Mouse (Mus musculus) left cerebral cortex, postnatal 14 days (tissue): ENCODE data around the gene Ccdc170. TPM values are rescaled to one million over a fixed set of nuclear protein-coding genes. Genes with fewer than 3 reads are reported as not detected.
A peak's percentile ranks its signal among the peaks of the same experiment; 100 is the strongest.
"Not testable (repeated sequence)": the region's sequence is repeated elsewhere in the genome, so short reads cannot be mapped to it uniquely, and the experiment has no call there.

Source experiments
- DNase-seq, 2 experiments: peaks; one replicate each; pipeline ENCODE4 v3.0.0; 2021 to 2022; ENCODE audit warnings: low spot score in 2 of 2, mixed read lengths in 1 of 2
- intact Hi-C: fragments of 180-260 bp; cut with DNase I; formaldehyde crosslinking; loops from one replicate; pipeline ENCODE4 v1.15.1; 2025
- total RNA-seq, 2 experiments: library from RNA; stranded (reverse); gene quantifications; 2 replicates each; pipeline ENCODE4 v1.2.3; 2021

Gene Ccdc170
- total RNA-seq, 2 experiments from 2014 or later, result 0.13 to 0.21 TPM

DNA sequence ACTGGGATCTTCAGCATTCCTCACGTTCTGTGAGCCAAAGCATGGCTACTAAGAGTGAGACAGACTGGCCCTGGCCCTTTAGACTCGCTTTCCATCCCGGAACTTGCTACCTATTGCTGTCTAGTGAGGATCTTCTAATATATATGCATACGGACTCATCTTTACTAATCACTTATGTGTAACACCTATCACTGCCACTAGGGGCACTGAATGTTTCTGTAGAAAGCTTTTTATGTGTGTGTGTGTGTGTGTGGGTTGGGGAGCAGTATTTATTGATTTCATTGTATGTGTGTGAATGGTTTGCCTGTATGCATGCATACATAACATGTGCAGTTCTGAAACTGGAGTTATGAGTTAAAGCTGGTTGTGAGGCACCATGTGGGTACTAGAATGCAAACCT is 111.5 kb downstream of the Ccdc170 start:
- peak; percentile 6 to 27 for DNase-seq
- intact Hi-C loops, result no loop called here

DNA sequence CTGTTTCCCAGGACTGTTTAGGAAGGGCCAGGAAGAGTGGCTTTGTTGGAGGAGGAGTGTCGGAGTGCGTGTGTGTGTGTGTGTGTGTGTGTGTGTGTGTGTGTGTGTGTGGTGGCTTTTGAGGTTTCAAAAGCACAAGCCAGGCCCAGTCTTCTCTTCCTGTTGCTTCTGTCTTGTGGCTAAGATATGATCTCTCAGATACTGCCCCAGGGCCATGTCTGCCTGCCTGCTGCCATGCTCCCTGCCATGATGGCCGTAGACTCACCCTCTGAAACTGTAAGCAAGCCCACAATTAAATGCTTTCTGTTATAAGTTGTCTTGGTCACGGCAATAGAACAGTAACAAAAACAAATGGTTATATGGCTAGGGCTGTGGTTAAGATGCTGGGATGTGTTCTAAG is 114.9 kb downstream of the Ccdc170 start:
- intact Hi-C loops, result no loop called here
- DNase-seq, result no peak

DNA sequence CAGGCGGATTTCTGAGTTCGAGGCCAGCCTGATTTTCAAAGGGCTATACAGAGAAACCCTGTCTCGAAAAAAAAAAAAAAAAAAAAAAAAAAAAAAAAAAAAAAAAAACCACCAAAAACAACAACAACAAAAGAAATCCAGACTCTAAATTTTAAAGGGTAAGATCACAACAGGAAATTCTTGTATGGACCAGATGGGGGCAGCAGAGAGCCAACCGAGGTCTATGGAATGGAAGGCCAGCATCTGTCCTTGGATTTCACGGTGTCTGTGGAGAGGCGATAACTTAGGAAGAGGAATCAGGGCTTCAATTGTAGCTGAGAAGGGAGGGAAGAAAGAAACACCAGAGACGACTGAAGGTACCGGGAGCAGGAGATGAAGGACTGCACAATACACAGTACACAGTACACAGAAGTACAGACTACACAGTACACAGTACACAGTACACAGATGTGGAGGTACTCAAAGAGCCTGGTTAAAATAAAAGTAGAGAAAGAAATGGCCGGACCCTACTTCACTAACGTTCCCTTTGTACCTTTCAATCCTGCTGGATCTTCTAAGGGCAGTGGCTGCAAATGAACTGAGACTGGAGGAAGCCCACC is 116.0 kb downstream of the Ccdc170 start:
- peak; percentile 58 to 67 for DNase-seq
- intact Hi-C loops, result no loop called here

DNA sequence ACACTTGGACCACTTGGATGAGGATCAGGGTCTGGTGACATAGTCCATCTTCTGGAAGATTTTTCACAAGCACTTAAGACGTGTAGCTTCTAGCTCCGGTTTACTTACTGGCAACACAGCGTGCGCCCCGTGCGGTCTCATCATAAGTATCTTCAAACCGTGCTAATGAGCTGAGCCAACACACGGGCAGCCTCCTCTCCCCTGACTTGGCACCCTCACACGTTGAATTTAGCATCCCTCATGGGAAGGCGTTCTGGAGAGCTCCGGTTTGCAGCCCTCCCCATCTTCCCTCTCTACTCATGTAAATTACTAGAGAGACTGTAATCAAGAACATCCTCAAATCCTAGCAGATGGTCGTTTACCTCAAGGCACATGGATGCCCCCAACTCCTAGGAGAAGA is 116.6 kb downstream of the Ccdc170 start:
- intact Hi-C loops, result no loop called here

DNA sequence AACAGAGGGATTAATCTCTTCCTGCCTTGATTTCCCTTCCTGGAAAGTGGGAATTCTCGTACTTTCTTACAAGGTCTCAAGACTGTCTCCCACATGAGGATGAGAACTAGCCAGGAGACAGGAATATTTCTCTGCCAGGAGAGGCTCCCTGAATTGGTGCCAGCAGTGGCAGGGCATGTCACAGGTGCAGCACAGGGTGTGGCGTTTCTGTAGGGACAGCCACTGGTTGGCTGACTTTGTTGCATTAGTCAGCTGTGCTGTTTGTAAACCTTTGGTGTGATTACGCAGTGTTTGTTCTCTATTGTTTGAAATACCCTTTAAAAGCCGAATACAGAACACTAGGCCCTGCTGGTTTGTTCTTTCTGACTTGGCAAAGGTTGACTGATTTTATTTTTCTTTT is 117.3 kb downstream of the Ccdc170 start:
- DNase-seq, result no peak
- intact Hi-C loops, result no loop called here

More for the DNA sequence above, 116.6 kb downstream of the Ccdc170 start:
- DNase-seq, result peak; percentile 15 to 50

DNA sequence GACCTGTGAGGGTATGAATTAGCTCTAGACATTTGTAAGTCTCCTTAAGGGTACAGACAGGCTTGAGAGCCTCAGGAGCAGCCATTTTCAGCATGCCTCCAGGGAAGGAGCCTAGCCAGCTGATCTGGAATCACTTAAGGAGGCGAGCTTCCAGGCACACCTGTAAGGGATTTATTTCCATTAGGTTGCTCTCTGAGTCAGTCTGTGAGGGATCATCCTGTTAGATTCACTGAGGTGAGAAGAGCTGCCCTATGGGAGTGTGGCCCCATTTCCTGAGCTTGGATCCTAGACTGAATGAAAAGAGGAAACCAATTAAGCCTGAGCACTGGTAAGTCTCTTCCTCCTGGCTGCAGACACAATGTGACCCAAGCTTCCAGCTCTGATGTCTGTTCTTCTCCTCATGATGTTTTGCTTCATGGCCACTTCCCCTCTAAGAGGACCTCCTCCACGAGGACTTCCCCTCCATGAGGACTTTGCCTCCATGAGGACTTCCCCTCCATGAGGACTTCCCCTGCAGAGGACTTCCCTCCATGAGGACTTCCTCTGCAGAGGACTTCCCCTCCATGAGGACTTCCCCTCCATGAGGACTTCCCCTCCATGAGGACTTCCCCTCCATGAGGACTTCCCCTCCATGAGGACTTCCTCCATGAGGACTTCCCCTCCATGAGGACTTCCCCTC is 118.6 kb downstream of the Ccdc170 start:
- intact Hi-C loops, result no loop called here
- no peak for DNase-seq

DNA sequence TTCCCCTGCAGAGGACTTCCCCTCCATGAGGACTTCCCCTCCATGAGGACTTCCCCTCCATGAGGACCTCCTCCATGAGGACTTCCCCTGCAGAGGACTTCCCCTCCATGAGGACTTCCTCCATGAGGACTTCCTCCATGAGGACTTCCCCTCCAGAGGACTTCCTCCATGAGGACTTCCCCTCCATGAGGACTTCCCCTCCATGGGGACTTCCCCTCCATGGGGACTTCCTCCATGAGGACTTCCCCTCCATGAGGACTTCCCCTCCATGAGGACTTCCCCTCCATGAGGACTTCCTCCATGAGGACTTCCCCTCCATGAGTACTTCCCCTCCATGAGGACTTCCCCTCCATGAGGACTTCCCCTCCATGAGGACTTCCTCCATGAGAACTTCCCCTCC is 119.3 kb downstream of the Ccdc170 start:
- DNase-seq, result not testable (repeated sequence)

DNA sequence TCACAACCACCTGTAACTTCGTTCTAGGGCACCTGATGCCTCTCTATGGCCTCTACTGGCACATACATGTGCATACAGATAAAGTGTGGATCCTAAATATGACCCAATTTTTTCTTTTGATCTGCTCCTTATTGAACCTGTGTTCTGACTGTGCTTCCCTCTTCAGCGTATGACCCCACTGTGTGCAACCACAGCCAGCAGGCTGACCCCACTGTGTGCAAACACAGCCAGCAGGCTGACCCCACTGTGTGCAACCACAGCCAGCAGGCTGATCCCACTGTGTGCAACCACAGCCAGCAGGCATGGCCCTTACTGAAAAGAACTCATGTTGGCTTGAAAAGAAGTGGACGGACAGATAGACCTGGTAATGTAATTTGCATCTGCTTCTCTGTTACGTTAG is 120.2 kb downstream of the Ccdc170 start:
- intact Hi-C loops, result no loop called here
- DNase-seq, result no peak

More for the DNA sequence above, 119.3 kb downstream of the Ccdc170 start:
- intact Hi-C loops, result not testable (repeated sequence)

DNA sequence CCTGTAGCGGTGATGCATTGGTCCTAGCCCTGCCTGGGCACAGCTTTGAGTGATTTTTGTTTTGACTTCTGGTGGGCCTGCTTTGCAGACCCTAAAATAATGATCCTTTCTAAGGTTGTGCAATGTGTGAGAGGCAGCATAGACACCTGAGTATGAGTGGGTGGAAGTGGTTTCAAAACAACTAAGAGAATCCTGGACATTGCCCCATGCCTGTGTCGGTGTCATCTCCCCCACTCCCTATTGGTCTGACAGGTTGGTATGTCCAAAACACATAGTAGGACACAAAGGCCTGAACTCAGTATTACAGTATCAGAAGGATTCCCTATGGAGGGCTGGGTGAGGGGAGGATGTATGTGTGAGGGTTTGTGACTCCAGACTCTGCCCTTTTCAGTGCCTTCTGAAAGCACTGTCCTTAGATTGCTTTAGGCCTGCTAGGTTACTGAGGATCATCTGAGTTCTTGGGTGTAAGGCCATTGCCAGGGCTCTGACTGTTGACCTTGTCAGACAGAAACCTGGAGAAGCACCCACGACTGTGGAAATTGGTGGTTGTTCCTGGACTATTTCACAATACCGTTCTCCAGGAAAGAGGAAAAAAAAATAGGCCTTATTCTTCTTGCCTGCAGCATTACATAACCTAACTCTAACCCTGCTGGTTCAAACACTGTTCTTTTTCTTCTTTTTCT is 122.4 kb downstream of the Ccdc170 start:
- no peak for DNase-seq
- intact Hi-C loops, result no loop called here

DNA sequence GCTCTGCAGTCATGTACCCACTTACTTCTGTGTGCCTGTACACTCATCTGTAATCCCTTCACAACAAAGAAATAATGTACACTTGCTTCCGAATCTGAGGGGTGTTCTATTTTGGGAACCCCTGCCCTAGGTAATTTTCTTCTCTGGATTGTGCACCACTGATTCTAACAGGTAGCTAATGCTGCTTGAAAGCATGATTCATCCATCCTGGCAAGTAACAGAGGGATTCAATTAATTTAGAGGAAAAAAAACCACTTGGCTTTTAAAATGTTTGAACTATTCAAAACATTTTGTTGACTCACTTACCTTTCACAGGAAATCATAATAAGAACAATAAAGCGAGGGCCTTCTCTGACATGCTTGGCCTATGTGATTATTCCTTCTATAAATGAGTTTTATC is 127.9 kb downstream of the Ccdc170 start:
- intact Hi-C loops, result no loop called here
- DNase-seq, result no peak

DNA sequence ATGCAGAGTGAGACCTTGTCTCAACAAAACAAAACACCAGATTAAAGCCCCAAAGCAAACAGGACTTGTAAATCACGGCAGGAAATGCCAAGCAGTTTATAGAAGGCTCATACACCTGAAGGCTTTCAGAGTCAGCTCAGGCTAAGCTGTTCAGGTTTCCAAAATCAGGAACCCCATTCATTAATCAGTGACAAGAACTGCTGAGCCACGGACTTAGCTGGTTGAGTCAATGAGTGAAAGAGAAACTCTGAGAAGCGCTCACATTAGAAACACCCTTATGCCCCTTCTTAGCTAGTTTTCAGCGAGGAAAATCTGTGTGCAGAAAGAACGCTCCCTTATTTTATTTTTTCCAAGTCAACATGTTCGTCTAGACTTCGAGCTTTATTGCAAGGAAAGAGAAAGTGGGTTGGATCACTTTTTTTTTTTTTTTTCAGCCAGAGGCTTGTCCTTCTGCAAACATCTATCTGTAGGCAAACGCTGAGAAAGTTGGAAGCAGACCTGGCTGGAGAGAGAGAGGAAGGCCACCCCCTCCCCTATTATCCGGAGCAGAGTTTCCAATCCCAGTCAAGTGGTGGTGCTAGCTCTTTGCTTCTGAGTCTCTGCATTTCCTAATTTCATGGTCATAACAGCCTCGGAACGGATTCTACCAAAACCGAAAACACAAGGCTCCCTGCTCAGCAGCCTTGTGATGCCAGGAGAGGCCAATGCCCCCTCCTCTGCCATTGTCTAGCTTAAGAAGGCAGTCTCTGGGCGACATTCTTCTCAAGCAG is 129.3 kb downstream of the Ccdc170 start, which contains the start of gene Esr1:
TSS of gene Esr1 (plus strand) at position 208 of the 770 bp plus-strand sequence.
- intact Hi-C loops, result no loop called here
- DNase-seq, result no peak

Other genes with a start within 250 kb of the Ccdc170 start
- 10 to 100 TPM; 17.4 to 17.7 TPM for gene Akap12, start 216.1 kb upstream of the Ccdc170 start, total RNA-seq
- gene Zbtb2, start 94.4 kb upstream of the Ccdc170 start, total RNA-seq, result 10 to 100 TPM in 1 of 2 experiments, 1 to 10 TPM in 1; 8.8 to 10.0 TPM
- gene Rmnd1, start 50.1 kb upstream of the Ccdc170 start, total RNA-seq, result 10 to 100 TPM; 31.1 to 40.9 TPM
- gene Armt1, start 50.0 kb upstream of the Ccdc170 start, total RNA-seq, result 10 to 100 TPM; 16.2 to 18.5 TPM
- 1 to 10 TPM; 2.7 to 2.9 TPM for gene Esr1, start 129.1 kb downstream of the Ccdc170 start, total RNA-seq